Mouse (Mus musculus) brain, embryonic 14.5 days (tissue): ENCODE measurements around the gene Shroom3.

ENCODE experiments used
- CTCF ChIP-seq: fragments of 200-500 bp; IDR thresholded peaks from 2 replicates; pipeline ENCODE4 v1.5.1; 2012; ENCODE audit warnings: inconsistent platforms, mild to moderate bottlenecking, moderate library complexity, borderline replicate concordance; ENCODE audit not compliant: insufficient read depth, insufficient read length; ENCODE audit errors: extremely low read depth
- POLR2A ChIP-seq: fragments of 200-500 bp; IDR thresholded peaks from 2 replicates; pipeline ENCODE4 v1.6.1; 2012; ENCODE audit warnings: mild to moderate bottlenecking, inconsistent platforms, borderline replicate concordance; ENCODE audit not compliant: poor library complexity, insufficient read depth, insufficient read length, severe bottlenecking; ENCODE audit errors: extremely low read depth

GRCm38 (mm10) chr5:92959287-92959686 lies 276.1 kb downstream of the Shroom3 start:
- TF ChIP-seq POLR2A = no peak
- no peak for TF ChIP-seq CTCF
